Mouse (Mus musculus) lung, adult 2 months (tissue): ENCODE data around the gene Cpeb4. TPM values are rescaled to one million over a fixed set of nuclear protein-coding genes. Genes with fewer than 3 reads are reported as not detected.
"Not testable (repeated sequence)": the region's sequence is repeated elsewhere in the genome, so short reads cannot be mapped to it uniquely, and the experiment has no call there.

Experiments
- DNase-seq: peaks from one replicate; pipeline ENCODE4 v3.0.0; 2022
- H3K4me1 ChIP-seq: fragments of 200-500 bp; 2 replicates; pipeline ENCODE4 v1.6.1; 2011; ENCODE audit warnings: low read length; ENCODE audit not compliant: control insufficient read depth, insufficient read depth
- H3K4me3 ChIP-seq: fragments of 200-500 bp; replicated peaks from 2 replicates; pipeline ENCODE3; 2011; ENCODE audit warnings: low read depth, mild to moderate bottlenecking, control low read depth, low read length; ENCODE audit errors: extremely low read depth
- CTCF ChIP-seq: fragments of 200-500 bp; IDR thresholded peaks from 2 replicates; pipeline ENCODE4 v1.5.1; 2011; ENCODE audit warnings: mild to moderate bottlenecking, low read length, control low read depth; ENCODE audit not compliant: insufficient read depth
- POLR2A ChIP-seq: fragments of 200-500 bp; IDR thresholded peaks from 2 replicates; pipeline ENCODE4 v1.6.1; 2011; ENCODE audit warnings: low read depth, mild to moderate bottlenecking, control low read depth, low read length, borderline replicate concordance; ENCODE audit errors: extremely low read depth
- WGBS: fragments of 180-500 bp; shearing (Covaris S2); methylation state at CpG from one replicate; pipeline ENCODE4 v1.1.7; 2018; 5-methylcytosine and 5-hydroxymethylcytosine counted together
- polyA plus RNA-seq: library from polyadenylated mRNA; depleted of rRNA; stranded (reverse); fragments of >200 nt; gene quantifications from 2 replicates; pipeline ENCODE4 v1.2.3, GENCODE M21; 2012

Cpeb4 gene
- polyA plus RNA-seq, 1 experiment = 17.4 TPM

DNA sequence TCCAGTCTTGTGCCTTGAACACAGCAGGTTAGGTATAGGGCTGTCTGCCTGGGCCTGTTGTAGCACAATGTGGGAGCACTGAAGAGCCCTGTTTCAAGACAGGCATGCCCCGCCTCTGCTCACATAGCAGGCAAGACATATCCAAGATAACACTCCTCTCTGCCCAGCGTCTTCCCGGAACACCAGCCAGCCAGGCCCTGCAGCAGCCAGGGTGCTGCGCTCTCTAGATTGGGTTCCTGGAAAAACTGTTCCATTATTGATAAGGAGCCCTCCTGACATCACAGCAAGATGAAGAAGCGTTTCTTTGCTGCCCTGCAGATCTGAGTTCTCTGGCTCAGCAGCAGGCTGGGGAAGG is 28.2 kb upstream of the Cpeb4 start:
- Histone ChIP-seq H3K4me1 (peaks cover under 1% of the 10 kb centered on the region; the same call in 1 of the 2 replicates), H3K4me3 (no peak overlapping the region)
- 61% methylated on average over 5 of the region's 5 CpGs for WGBS
- TF ChIP-seq POLR2A (no peak), CTCF (no peak)
- no peak for DNase-seq

- H3K4me1 ChIP-seq, H3K4me3 ChIP-seq, DNase-seq: not testable (repeated sequence)
- 91% methylated on average over 1 of the region's 1 CpGs for WGBS
Observed at GRCm38 (mm10) chr11:31845111-31845510, 26.9 kb upstream of the Cpeb4 start.

GRCm38 (mm10) chr11:31846771-31847468 is 25.1 kb upstream of the Cpeb4 start:
- 77% methylated on average over 9 of the region's 9 CpGs for WGBS
- DNase-seq = no peak
- TF ChIP-seq CTCF (no peak), POLR2A (no peak)
- H3K4me3 ChIP-seq = no peak overlapping the region
- peaks cover 3% of the 10 kb centered on the region; the same call in 1 of the 2 replicates for H3K4me1 ChIP-seq

GRCm38 (mm10) chr11:31847469-31847805 is 24.6 kb upstream of the Cpeb4 start:
- DNase-seq = no peak
- WGBS = 86% methylated on average over 5 of the region's 5 CpGs
- Histone ChIP-seq H3K4me3 (no peak overlapping the region), H3K4me1 (peaks cover 3% of the 10 kb centered on the region; the same call in 1 of the 2 replicates)
- TF ChIP-seq CTCF = no peak
- no peak for TF ChIP-seq POLR2A

- Histone ChIP-seq H3K4me1 (peaks cover 3% of the 10 kb centered on the region; the same call in 1 of the 2 replicates), H3K4me3 (no peak overlapping the region)
- TF ChIP-seq POLR2A (no peak), CTCF (no peak)
- 85% methylated on average over 4 of the region's 4 CpGs for WGBS
- DNase-seq = no peak
Observed at GRCm38 (mm10) chr11:31848725-31849124, 23.3 kb upstream of the Cpeb4 start.

- H3K4me3 ChIP-seq = no peak overlapping the region
- TF ChIP-seq POLR2A = no peak
- TF ChIP-seq CTCF = no peak
- peaks cover 3% of the 10 kb centered on the region; the same call in 1 of the 2 replicates for H3K4me1 ChIP-seq
- WGBS = 81% methylated on average over 3 of the region's 3 CpGs
- no peak for DNase-seq
Observed at GRCm38 (mm10) chr11:31850156-31850775, 21.7 kb upstream of the Cpeb4 start.

GRCm38 (mm10) chr11:31850995-31851394 is 21.0 kb upstream of the Cpeb4 start:
- WGBS = 68% methylated on average over 5 of the region's 5 CpGs
- H3K4me3 ChIP-seq = no peak overlapping the region
- DNase-seq = peak; percentile 44
- H3K4me1 ChIP-seq = peaks cover 3% of the 10 kb centered on the region; the same call in 1 of the 2 replicates
- TF ChIP-seq POLR2A (no peak), CTCF (no peak)

DNA sequence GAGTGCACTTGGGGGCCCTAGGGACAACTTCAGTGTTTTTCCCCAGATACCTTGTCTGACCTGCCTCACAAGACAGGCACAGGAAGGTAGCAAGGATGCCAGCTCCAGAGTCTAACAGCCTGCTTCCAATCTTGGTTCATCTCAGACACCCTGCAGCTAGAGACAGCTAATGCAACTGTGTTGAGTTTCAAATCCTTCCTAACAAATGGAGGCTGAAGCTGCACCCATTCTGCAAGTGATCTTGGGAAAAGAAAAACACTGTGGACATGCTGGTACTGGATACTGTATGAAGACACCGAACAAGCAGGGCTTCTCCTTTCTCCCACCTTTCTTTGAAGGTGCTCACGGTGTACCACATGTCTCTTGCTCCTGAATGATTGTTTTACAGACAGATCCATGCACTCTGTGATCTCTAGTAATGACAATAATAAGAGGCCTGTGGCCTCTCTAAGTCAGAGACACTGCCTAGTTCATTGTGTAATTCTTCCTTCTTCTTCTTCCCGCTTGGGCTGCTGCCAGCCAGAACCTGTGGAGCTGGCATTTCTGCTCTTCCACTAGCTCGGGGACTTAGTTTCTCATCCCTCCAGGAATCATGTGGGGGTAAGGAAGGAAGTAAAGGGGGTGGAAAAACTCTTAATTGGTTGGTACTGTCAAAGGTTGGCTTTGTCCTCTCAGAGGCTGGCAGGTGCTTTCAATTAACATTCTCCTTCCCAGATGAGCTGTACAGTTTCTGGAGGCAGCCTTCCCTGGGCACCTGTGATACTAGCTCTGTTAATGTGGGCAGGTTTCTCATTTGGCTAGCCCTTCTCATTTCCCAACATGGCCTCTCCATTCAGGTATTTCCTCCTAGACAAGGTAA is 20.1 kb upstream of the Cpeb4 start:
- no peak for DNase-seq
- WGBS = 52% methylated on average over 4 of the region's 4 CpGs
- TF ChIP-seq POLR2A (no peak), CTCF (no peak)
- no peak overlapping the region for H3K4me3 ChIP-seq
- H3K4me1 ChIP-seq = peaks cover 3% of the 10 kb centered on the region; the same call in 1 of the 2 replicates

- peaks cover 3% of the 10 kb centered on the region; the same call in 1 of the 2 replicates for H3K4me1 ChIP-seq
- 56% methylated on average over 5 of the region's 5 CpGs for WGBS
- no peak for TF ChIP-seq POLR2A
- TF ChIP-seq CTCF = no peak
- no peak for DNase-seq
- H3K4me3 ChIP-seq = no peak overlapping the region
Observed at GRCm38 (mm10) chr11:31854955-31855354, 17.1 kb upstream of the Cpeb4 start.

DNA sequence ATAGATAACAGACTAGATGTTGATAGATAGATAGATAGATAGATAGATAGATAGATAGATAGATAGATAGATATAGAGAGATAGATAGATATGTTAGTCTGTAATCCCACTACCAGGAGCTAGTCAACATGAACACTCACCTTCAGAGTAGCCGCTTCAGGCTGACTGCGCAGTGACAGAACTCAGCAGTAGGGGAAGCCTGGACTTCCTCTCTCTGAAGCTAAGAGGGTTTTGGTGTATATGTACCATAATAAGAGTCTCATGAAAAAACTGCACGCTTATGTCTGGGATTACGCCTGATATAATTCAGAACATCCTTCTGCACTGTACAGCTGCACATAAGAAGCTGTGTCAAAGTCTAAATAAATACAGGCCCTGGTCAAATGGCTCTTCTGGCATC is 14.5 kb upstream of the Cpeb4 start:
- no peaks in the 10 kb centered on the region for H3K4me1 ChIP-seq
- no peak overlapping the region for H3K4me3 ChIP-seq
- TF ChIP-seq POLR2A (no peak), CTCF (no peak)
- 89% methylated on average over 4 of the region's 4 CpGs for WGBS
- DNase-seq = no peak
